Mouse (Mus musculus): ENCODE measurements at regions not wholly inside any gene's neighbourhood (a gene's known extent, or its start where the extent isn't known, plus 50 kb on each side); places are given as distances from the start of the nearest gene placed in this dataset.

GRCm38 (mm10) chr5:103374162-103374561 is 50.8 kb upstream of the Ptpn13 start:
- DNase-seq: peak; percentile 84

DNA sequence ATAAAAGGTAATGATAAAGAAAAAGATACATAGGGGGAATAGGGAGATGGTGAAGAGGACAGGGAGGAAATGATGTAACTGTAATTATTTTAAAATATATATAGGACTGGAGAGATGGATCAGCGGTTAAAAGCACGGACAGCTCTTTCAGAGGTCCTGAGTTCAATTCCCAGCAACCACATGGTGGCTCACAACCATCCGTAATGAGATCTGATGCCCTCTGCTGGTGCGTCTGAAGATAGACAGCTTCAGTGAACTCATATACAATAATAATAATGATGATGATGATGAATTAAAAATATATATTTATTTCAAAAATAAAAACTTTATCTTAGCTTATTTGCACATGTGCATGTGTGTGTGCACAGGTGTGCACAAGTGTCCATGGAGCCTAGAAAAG is 51.9 kb upstream of the Ptpn13 start:
- DNase-seq: no peak

GRCm38 (mm10) chr5:103370456-103370855 is 54.5 kb upstream of the Ptpn13 start:
- DNase-seq: no peak

DNA sequence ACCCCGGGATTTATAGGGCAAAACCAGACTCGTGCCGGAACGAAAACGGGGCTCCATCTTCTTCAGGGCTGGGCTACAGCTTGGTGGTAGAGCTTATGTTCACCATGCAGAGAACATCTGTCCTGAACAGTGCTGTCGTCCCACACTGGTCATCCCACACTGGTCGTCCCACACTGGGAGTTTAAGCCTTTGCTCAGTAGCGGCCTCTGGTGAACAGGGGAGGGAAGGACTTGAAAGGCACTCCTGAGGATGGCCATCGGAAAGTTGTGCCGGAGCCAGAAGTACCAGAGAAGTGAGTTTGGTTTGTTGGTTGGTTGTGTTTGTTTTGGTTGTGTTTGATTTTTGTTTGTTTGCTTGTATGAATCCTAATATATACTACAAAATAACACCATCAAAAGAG is 56.0 kb upstream of the Ptpn13 start:
- no peak for DNase-seq

- DNase-seq: no peak
Observed at GRCm38 (mm10) chr5:103367201-103367671, 57.8 kb upstream of the Ptpn13 start.

DNA sequence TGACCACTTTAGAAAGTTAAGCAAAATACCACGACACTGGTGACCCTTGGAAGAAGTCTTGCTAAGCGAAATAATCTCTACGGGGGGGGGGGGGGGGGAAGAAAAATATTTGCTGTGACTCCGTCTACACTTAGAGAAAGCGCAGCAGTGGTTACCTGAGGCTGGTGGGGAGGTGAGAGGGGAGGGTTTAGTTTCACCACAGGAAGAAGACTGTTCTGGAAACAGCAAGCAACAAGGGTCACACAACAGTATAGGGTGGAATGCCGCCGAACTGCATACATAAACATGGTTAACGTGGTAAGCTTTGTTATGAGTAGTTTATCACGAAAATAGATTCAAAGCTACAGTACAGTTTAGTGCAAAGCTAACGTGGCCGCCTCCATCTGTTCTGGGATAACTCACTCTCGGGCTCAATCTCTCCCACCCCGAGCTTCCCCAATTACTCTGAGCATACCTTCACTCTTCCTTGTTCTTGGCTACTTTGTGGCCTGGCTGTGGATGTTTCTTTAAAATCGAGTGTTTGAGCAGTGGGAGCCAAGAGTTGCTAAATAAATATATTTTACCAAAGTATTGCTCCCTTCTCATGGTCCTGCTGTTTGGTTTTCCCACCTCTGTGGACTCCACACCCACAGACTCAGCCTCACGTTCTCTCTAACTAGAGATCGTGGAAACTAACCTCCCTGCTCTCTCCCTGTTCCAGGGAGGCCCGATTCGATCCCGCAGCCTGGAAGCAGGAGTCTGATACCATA is 59.1 kb upstream of the Ptpn13 start:
- DNase-seq: no peak

DNA sequence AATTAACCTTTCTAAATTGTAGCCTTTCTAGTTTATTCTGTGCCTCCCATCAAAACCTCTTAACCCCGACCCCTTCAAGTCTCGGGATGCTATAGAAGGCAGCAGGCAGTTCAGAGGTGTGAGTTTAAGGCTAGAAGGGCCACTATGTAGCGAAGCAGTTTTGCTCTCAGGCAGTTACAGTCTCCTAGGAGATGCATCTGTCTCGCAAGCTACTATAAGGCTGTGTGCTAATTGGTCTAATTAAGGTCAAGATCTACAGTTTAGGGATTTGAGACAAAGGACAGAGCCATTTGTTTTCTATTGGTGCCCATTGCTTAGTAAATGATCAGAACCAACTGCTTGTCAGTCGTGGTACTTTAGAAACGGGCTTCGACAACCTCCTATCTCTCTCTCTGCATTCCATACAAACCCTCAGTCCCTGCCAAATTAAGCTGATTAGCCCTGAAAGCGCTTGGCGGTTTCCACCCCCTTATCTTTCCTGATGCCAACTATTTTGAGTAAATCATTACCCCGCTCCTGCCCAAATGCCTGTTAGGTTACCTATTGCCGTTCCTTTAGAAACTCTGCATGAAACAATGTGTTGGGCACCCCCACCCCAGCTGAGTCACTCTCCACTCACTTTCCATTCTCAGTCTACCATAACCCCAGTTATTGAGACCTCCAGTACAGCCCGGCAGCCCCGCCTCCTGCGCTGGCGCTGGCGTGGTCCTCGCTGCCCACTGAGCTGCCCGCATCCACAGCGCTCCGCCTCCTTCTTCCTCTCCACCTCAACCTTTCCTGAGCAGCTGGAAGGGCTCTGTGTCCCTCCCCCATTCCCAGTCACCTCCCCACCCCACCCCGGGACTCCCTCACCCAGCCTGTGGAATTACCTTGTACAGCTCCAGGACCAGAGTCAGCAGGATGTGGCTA is 59.9 kb upstream of the Ptpn13 start:
- peak; percentile 88 for DNase-seq

DNA sequence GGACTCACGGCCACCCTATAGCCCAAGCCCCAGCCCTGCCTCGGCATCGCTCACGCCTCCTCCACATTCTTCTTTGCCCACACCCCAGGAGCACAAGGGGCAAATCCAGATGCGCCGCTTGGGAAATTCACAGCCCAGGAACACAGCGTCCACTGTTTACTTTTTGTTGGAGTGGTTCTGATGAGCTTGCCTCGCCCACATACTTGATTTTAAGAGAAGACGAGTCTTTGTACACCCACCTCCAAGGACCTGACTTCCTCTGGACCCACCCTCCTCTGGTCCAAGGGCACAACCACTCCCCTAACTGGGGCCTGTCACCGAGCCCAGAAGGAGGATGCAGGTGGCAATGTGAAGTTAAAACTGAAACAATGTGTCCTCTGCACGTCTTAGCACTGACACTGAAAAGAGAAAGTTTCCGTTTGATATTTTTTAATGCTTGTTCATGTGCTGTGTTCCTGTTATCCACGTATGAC is 64.2 kb upstream of the Ptpn13 start:
- DNase-seq: no peak

- DNase-seq: no peak
Observed at GRCm38 (mm10) chr5:103360360-103360759, 64.6 kb upstream of the Ptpn13 start.

DNA sequence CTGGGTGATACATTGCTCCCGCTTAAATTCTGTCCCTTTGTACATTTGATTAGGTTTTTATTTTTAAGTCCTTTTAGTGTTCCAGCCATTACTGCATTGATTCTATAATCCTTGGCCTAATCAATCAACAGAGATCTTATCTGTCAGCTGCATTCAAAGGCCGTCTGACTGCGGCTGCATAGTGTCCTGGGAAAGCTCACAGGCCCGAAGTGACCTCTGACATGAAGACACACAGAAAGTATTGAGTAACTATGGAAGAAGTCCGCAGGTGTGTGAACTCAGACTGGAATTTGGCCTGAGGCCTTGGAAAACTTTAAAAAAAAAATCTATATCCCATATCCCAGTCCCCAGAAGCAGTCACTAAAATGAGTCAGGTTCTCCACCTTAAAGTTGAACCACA is 67.4 kb upstream of the Ptpn13 start:
- DNase-seq: no peak

DNA sequence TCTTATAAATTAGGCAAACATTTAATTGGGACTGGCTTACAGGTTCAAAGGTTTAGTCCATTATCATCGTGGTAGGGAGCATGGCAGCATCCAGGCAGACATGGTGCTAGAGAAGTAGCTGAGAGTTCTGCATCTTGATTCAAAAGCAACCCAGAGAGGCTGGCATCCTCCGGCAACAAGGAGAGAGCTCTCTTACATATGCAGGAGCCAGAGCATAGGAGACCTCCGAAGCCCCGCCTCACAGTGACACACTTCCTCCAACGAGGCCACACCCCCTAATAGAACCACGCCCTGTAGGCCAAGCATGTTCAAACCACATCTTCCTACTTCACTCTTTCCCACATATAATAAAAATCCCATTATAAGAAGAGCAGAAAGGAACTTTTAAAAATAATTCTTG is 68.5 kb upstream of the Ptpn13 start:
- peak; percentile 38 for DNase-seq

- DNase-seq: peak; percentile 58
Observed at GRCm38 (mm10) chr5:103355372-103356300, 69.4 kb upstream of the Ptpn13 start.

- peak; percentile 20 for DNase-seq
Observed at GRCm38 (mm10) chr5:103343869-103344268, 81.1 kb upstream of the Ptpn13 start.

- peak; percentile 52 for DNase-seq
Observed at GRCm38 (mm10) chr5:103341456-103341855, 83.5 kb upstream of the Ptpn13 start.

DNA sequence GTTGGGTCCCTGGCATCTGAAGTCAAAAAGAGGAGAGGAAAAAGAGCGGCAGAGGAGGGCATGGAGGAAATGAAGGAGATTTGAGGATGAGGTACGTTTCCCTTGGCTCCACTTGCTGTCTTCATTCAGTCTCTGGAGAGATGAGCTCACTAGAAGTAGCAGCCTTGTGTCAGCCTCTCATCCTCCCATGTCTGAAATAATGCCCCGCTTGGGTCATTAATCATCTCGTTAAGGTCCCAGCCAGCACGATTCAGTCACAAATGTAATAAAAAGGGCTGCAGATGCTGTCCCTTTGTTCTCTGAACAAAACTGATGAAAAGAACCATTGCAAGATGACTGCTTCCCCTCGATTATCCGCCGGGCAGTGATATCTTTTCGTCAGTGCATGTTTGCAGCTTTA is 84.4 kb upstream of the Ptpn13 start:
- no peak for DNase-seq

- no peak for DNase-seq
Observed at GRCm38 (mm10) chr5:103336689-103337490, 88.1 kb upstream of the Ptpn13 start.

DNA sequence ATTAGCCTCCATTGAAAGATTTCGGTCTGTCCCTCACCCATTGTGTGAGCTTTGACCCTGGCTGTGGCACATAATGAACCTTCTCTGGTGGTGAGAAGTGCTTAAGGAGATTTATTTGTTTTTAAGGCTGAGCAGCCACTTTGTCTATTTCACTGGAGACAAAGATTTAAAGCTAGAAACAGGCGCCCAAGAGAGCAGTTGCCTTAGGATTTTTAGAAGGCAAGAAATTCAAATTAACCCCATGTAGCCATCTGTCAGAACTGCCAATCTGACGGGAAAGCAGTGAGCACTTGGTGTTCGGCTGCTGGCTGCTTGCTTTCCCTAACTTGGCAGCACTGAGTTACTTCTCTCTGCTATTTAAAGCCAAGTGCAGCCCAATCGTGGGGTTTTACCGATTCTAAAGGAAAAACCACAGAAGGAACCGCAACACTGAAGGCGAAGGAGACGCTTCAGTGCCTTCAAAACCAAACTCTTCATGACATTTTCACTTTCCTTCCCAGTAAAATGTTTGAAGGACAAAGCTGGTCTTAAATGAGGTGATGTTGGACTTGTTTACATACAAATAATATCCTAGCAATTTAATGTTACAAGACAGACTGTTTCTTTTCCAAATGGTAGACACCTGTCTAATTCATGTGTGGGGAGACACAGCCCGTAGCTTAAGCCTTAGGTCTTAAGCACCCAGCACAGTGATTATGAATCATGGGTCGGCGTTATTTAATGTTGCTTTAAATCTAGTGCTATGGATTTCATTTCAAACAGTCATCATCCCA is 88.9 kb upstream of the Ptpn13 start:
- DNase-seq: no peak

DNA sequence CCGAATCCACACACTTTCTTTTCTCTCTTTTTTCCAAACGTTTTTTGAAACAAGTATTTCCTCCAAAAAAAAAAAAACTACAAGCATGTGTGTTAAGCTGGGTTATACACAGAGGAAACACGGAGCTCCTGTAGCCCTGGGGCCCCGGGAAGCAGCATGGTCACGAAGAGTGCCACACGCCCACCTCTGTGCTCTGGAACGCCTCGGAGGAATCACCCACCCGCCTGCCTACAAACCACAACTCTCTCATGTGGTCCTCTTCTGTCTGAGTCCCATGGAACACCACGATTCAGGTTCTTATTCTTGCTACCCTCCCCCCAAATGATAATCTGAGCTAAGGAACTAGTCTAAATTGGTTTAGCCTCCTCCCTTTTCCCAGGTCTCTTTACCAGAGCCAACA is 98.6 kb upstream of the Ptpn13 start:
- no peak for DNase-seq

DNA sequence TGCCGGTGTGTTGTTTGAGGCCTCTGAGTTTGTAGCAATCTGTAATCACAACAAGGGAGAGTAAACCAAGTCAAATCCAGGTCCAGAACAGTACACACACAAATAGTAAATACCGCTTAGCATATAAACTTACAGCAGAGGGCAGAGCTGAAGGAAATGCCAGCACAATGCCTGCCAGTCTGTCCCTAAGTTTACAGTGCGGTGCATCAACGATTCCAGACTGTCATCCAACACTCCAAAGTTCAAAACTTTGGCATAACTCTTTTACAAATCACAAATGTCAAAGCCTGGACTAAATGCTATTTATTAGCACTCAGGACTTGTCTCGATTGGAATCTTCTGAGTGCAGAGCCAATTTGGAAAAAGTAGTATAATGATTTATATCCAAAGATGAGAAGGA is 104.7 kb upstream of the Ptpn13 start:
- no peak for DNase-seq

DNA sequence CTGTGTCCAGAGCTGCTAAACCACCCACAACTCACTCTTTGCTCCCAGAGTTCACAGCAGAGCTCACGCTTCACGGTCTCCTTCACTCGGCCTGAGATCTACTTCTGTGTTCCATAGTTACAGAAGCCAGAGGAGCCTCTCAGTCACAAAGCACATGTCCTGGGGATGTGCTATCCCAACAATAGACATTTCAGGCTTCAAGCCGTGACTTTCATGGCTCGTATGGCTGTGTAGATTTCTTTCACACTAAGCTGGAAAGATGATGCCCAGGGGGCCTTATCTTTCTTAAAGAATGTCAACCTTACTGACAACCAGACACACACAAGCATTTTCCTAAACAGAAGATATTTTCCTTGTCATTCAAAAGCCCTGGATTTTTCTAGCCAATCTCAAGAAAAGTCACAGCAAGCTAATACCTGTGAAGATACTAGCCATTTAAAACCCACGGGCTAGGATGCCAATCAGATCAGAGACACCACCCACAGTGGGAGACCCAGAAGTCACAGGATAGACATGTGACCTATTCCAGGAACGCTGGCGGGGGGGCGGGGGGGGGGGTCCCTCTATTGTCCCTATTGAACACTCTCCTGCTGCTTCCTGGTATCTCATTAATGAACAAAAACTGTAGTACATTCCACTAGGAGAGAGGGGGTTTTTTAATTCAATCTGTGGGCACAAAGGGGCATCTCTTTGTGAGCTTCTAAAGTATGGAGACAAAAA is 98.8 kb upstream of the Mapk10 start:
- no peak for DNase-seq

Measured in kidney, postnatal 14 days (tissue).